Mouse (Mus musculus) Patski (cell line): ENCODE data around the gene Rassf6. TPM values are rescaled to one million over a fixed set of nuclear protein-coding genes. Genes with fewer than 3 reads are reported as not detected.

ENCODE experiments used
- ATAC-seq: fragments of 100-300 bp; one replicate; pipeline ENCODE4 v1.8.0; 2021
- CTCF ChIA-PET: fragments of 350-600 bp; sonication (Branson Sonifier 250); formaldehyde crosslinking; loops from one replicate; lab custom pipeline; 2022; ENCODE audit warnings: inconsistent platforms; lab: Charles Lee
- POLR2A ChIA-PET: fragments of 350-600 bp; sonication (Branson Sonifier 250); formaldehyde crosslinking; loops from one replicate; lab custom pipeline; 2022; ENCODE audit warnings: antibody characterized with exemption, inconsistent platforms; lab: Charles Lee
- DNase-seq: peaks from one replicate; pipeline ENCODE4 v3.0.0-alpha.2; 2011; ENCODE audit warnings: low read depth, low spot score
- H3K27me3 ChIP-seq: fragments of 371-371 bp; one replicate; pipeline ENCODE4 v1.5.1; 2021
- CTCF ChIP-seq: fragments of 100-300 bp; IDR thresholded peaks from one replicate; pipeline ENCODE4 v1.5.1; 2021
- in situ Hi-C: fragments of 300-500 bp; cut with MboI; formaldehyde crosslinking; loops from 3 replicates; pipeline ENCODE4 v1.11.1; 2018; ENCODE audit warnings: low pct_unique_long_range_greater_than_20kb, mixed read lengths
- polyA plus RNA-seq: library from polyadenylated mRNA; unstranded; gene quantifications from one replicate; pipeline ENCODE4 v1.2.3, GENCODE M21; 2021

Gene Rassf6
- polyA plus RNA-seq, 1 experiment from 2014 or later: 3.9 TPM

DNA sequence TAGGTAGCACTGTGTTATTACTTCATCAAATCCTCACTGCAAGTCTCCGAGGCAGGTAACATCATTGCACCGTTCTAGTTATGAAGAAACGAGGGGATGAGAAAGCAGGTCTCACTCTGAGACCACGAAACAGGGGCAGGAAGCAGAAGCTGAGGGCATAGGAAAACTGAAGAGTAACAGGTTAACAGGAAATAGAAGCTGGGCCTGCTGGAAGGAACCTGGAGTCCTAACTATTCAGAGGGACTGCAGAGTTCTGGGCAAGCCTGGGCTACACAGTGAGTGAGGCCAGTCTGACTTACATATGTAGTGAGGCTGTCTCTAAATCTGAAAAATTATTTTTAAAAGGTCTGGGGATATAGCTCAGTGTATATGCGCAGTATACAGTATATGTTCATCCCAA, 52.4 kb downstream of the Rassf6 start:
- no peak for ATAC-seq
- ChIA-PET CTCF (interaction anchor here (0.6 to 3.5 kb wide), 20 partner anchors 8 to 385 kb away, joined by 3 to 24 read pairs (median 4); no protein-coding TSS in a partner anchor), POLR2A (no interaction called here)
- no peak for TF ChIP-seq CTCF
- DNase-seq: no peak
- in situ Hi-C loops: loop anchor here (5.0 kb wide), 1 partner anchor 91 kb away; no protein-coding TSS in a partner anchor
- H3K27me3 ChIP-seq: no peaks in the 10 kb centered on the region

- in situ Hi-C loops: loop anchor here (5.0 kb wide), 1 partner anchor 89 kb away; no protein-coding TSS in a partner anchor
- CTCF ChIA-PET: interaction anchor here (0.9 to 3.5 kb wide), 3 partner anchors 9 to 66 kb away, joined by 4 to 18 read pairs (median 4); no protein-coding TSS in a partner anchor
- no peak for ATAC-seq
- DNase-seq: no peak
- no peak for TF ChIP-seq CTCF
- H3K27me3 ChIP-seq: no peaks in the 10 kb centered on the region
- POLR2A ChIA-PET: no interaction called here
Observed at GRCm38 (mm10) chr5:90586511-90586910, 53.9 kb downstream of the Rassf6 start.

GRCm38 (mm10) chr5:90584799-90585198, 55.7 kb downstream of the Rassf6 start:
- H3K27me3 ChIP-seq: no peaks in the 10 kb centered on the region
- in situ Hi-C loops: loop anchor here (5.0 kb wide), 1 partner anchor 87 kb away; no protein-coding TSS in a partner anchor
- DNase-seq (no peak), ATAC-seq (no peak)
- ChIA-PET POLR2A (no interaction called here), CTCF (interaction anchor here (0.9 to 1.3 kb wide), 2 partner anchors 14 to 83 kb away, joined by 3 to 9 read pairs; no protein-coding TSS in a partner anchor)
- no peak for TF ChIP-seq CTCF

DNA sequence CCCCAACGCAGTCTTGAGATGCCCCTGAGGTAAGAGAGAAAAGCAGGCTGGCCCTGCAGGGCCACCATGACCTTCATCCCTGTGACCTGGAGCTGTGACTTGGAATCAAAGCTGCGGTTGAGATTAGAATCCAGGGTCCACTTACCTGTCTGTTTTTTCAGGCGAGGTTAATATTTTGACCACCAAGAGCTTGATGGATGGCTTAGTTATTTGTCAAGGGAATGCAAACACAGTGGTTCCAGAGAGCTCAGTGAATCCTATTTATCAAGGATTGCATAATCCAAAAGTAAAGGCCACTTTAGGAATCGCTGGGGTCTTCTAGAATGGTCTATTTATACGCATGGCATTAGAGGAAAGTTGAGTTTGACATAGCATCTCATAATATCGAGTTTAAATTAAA, 58.3 kb downstream of the Rassf6 start:
- ChIA-PET CTCF (no interaction called here), POLR2A (no interaction called here)
- no peak for ATAC-seq
- DNase-seq: no peak
- in situ Hi-C loops: no loop called here
- TF ChIP-seq CTCF: no peak
- no peaks in the 10 kb centered on the region for H3K27me3 ChIP-seq

DNA sequence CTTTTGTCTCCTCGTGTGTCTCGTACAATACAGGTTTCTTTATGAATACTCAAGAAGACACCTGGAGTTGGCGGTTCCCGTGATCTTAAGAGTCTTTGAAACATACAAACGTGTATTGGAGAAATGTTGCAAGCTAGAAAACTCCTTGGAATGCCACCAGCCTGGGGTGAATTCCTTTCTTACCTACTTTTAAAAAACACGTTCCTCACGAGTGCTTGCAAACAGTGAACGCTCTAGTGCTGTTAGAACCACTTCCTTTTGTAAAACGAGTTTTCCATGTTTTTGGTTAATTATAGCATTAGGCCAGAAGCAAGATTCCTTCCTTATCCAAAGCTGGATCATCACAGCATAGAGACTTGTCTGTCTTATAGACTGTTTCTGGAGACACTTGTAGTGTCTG, 60.9 kb downstream of the Rassf6 start:
- no peak for ATAC-seq
- POLR2A ChIA-PET: interaction anchor here (0.6 kb wide), 1 partner anchor 345 kb away, joined by 4 read pairs; no protein-coding TSS in a partner anchor
- DNase-seq: no peak
- CTCF ChIA-PET: interaction anchor here (0.7 to 2.3 kb wide), 4 partner anchors 10 to 257 kb away, joined by 3 to 15 read pairs (median 4); no protein-coding TSS in a partner anchor
- in situ Hi-C loops: loop anchor here (10.0 kb wide), 1 partner anchor 195 kb away; no protein-coding TSS in a partner anchor
- H3K27me3 ChIP-seq: no peaks in the 10 kb centered on the region
- TF ChIP-seq CTCF: no peak

GRCm38 (mm10) chr5:90577751-90578150, 62.7 kb downstream of the Rassf6 start:
- H3K27me3 ChIP-seq: no peaks in the 10 kb centered on the region
- in situ Hi-C loops: loop anchor here (10.0 kb wide), 1 partner anchor 193 kb away; no protein-coding TSS in a partner anchor
- ChIA-PET CTCF (interaction anchor here (0.9 to 2.2 kb wide), 3 partner anchors 9 to 15 kb away, joined by 3 to 11 read pairs (median 4); no protein-coding TSS in a partner anchor), POLR2A (no interaction called here)
- DNase-seq (no peak), ATAC-seq (no peak)
- TF ChIP-seq CTCF: no peak

GRCm38 (mm10) chr5:90571216-90571615, 69.2 kb downstream of the Rassf6 start:
- POLR2A ChIA-PET: no interaction called here
- in situ Hi-C loops: loop anchor here (10.0 kb wide), 1 partner anchor 186 kb away; no protein-coding TSS in a partner anchor
- CTCF ChIA-PET: interaction anchor here (1.0 kb wide), 2 partner anchors 14 to 18 kb away, joined by 3 to 4 read pairs; no protein-coding TSS in a partner anchor
- no peak for DNase-seq
- ATAC-seq: no peak
- no peak for TF ChIP-seq CTCF
- H3K27me3 ChIP-seq: no peaks in the 10 kb centered on the region

DNA sequence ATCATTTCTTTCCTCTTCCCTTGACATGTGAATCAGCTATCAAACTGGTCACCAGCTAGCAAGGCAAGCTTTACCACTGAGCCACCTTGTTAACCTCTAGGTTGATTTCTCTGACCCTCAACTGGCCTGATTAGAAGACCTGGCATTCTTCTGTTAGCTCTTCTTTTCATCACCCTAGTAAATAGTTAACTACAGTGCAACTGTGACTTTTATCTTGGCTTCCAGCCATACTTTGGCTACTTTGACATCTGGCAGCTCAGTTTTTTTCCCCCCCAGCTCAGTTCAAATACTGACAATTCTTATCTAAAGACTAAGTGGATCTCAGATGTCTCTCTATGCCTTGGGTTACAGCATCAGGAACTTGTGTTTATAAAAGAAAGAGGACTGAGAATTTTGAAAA, 72.1 kb downstream of the Rassf6 start:
- in situ Hi-C loops: no loop called here
- ATAC-seq (peak; percentile 49), DNase-seq (peak; percentile 68)
- no peaks in the 10 kb centered on the region for H3K27me3 ChIP-seq
- ChIA-PET POLR2A (no interaction called here), CTCF (interaction anchor here (1.3 to 2.2 kb wide), 2 partner anchors 21 to 68 kb away, joined by 6 to 7 read pairs; no protein-coding TSS in a partner anchor)
- TF ChIP-seq CTCF: no peak

GRCm38 (mm10) chr5:90567788-90568187, 72.7 kb downstream of the Rassf6 start:
- peak; percentile 31 for ATAC-seq
- ChIA-PET POLR2A (no interaction called here), CTCF (interaction anchor here (1.3 to 2.2 kb wide), 3 partner anchors 11 to 67 kb away, joined by 3 to 7 read pairs (median 6); no protein-coding TSS in a partner anchor)
- DNase-seq: no peak
- no peaks in the 10 kb centered on the region for H3K27me3 ChIP-seq
- TF ChIP-seq CTCF: no peak
- in situ Hi-C loops: no loop called here

DNA sequence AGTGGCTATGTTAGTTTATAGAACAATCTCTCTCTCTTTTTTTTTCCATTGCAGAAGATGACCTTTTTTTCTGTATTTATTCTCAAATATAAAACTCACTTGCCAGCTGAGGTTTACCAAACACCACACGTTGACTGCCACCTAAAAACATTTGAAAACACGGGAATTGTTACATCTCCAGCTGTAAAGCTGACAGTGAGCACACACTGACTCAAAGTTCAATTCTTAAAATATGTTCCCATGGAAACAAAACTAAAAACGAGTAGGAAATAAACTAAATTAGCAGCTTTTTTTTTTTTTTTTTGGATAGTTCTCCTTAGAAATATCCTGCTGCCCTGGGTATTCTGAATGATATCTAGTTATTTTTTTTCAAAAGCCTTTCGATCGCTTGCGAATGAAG, 75.3 kb downstream of the Rassf6 start:
- no peak for DNase-seq
- ChIA-PET POLR2A (no interaction called here), CTCF (interaction anchor here (0.8 to 1.7 kb wide), 4 partner anchors 10 to 23 kb away, joined by 3 to 6 read pairs (median 4); no protein-coding TSS in a partner anchor)
- no peak for ATAC-seq
- H3K27me3 ChIP-seq: no peaks in the 10 kb centered on the region
- TF ChIP-seq CTCF: no peak
- in situ Hi-C loops: no loop called here

- TF ChIP-seq CTCF: no peak
- ATAC-seq (no peak), DNase-seq (no peak)
- H3K27me3 ChIP-seq: no peaks in the 10 kb centered on the region
- CTCF ChIA-PET: interaction anchor here (1.3 to 1.7 kb wide), 7 partner anchors 11 to 81 kb away, joined by 3 to 6 read pairs (median 5); no protein-coding TSS in a partner anchor
- POLR2A ChIA-PET: no interaction called here
- in situ Hi-C loops: no loop called here
Observed at GRCm38 (mm10) chr5:90564161-90564560, 76.3 kb downstream of the Rassf6 start.
